Comparison of ENCODE assay signal across 7 mouse cellular contexts in genomic region chr11:24049226-24050031, GRCm38 (mm10). TPM values are rescaled to one million over a fixed set of nuclear protein-coding genes. Genes with fewer than 3 reads are reported as not detected.
DNase-seq lines count a peak whose midpoint lies in the region; ATAC-seq and TF ChIP-seq lines count a peak whose summit lies in the region.

No protein-coding gene starts in this region.

- 5% methylated on average over 28 of the region's 28 CpGs for WGBS in embryonic facial prominence, embryonic 10.5 days
- WGBS in kidney, adult 2 months: 6% methylated on average over 28 of the region's 28 CpGs
- WGBS in limb, embryonic 12.5 days: 4% methylated on average over 28 of the region's 28 CpGs
- WGBS in midbrain, embryonic 15.5 days: 4% methylated on average over 28 of the region's 28 CpGs
- WGBS in spleen, adult 2 months: 7% methylated on average over 28 of the region's 28 CpGs

- peak overlapping the region; percentile 62 for H3K4me2 ChIP-seq in limb, embryonic 12.5 days
- H3K4me2 ChIP-seq in midbrain, embryonic 15.5 days: peak overlapping the region; percentile 68

- H3K9ac ChIP-seq in limb, embryonic 12.5 days (replicated peaks): peak overlapping the region; percentile 71
- peak overlapping the region; percentile 54 for H3K9ac ChIP-seq in midbrain, embryonic 15.5 days

- peak; percentile 85 for ATAC-seq in limb, embryonic 12.5 days (ENCODE audit: insufficient number of reproducible peaks, insufficient read depth, low FRiP score, low TSS enrichment, low read depth)
- peak; percentile 89 for ATAC-seq in midbrain, embryonic 15.5 days (replicated peaks)

- peak; percentile 91 for TF ChIP-seq CTCF in kidney, adult 2 months (conservative IDR thresholded peaks at IDR 0.05; ENCODE audit: insufficient read depth, insufficient read length, low read depth, low read length)
- TF ChIP-seq CTCF in spleen, adult 2 months (IDR thresholded peaks at IDR 0.05; ENCODE audit: extremely low read depth, insufficient read depth, insufficient read length, insufficient replicate concordance): peak; percentile 99

- peak overlapping the region; percentile 93 for H3K27ac ChIP-seq in embryonic facial prominence, embryonic 10.5 days (replicated peaks)
- H3K27ac ChIP-seq in kidney, adult 2 months (ENCODE audit: insufficient read depth, low read depth, low read length): no peak overlapping the region
- H3K27ac ChIP-seq in limb, embryonic 12.5 days: no peak overlapping the region; the same call in 1 of the 2 replicates
- peak overlapping the region; percentile 66 for H3K27ac ChIP-seq in midbrain, embryonic 15.5 days
- no peak overlapping the region for H3K27ac ChIP-seq in spleen, adult 2 months (ENCODE audit: insufficient read depth, low read length)

- H3K27me3 ChIP-seq in embryonic facial prominence, embryonic 10.5 days (replicated peaks; ENCODE audit: low read depth, poor library complexity, severe bottlenecking): peaks cover 25% of the 10 kb centered on the region
- H3K27me3 ChIP-seq in kidney, adult 2 months (replicated peaks; ENCODE audit: control insufficient read depth, insufficient read depth, low read length): no peaks in the 10 kb centered on the region
- H3K27me3 ChIP-seq in limb, embryonic 12.5 days: peaks cover 3% of the 10 kb centered on the region; the same call in 1 of the 2 replicates
- H3K27me3 ChIP-seq in midbrain, embryonic 15.5 days (replicated peaks): no peaks in the 10 kb centered on the region
- H3K27me3 ChIP-seq in spleen, adult 2 months (ENCODE audit: control insufficient read depth, insufficient read depth, low read length): no peaks in the 10 kb centered on the region

- TF ChIP-seq POLR2A in kidney, adult 2 months (IDR thresholded peaks at IDR 0.05; ENCODE audit: low read depth, low read length): no peak
- no peak for TF ChIP-seq POLR2A in spleen, adult 2 months (IDR thresholded peaks at IDR 0.05; ENCODE audit: low read depth, low read length)

- H3K4me3 ChIP-seq in embryonic facial prominence, embryonic 10.5 days: peak overlapping the region; percentile 62
- H3K4me3 ChIP-seq in kidney, adult 2 months (ENCODE audit: insufficient read depth, low read depth, low read length): 0 out of 2 replicates have a peak overlapping the region, but pooled peaks have one; percentile 23
- H3K4me3 ChIP-seq in limb, embryonic 12.5 days (replicated peaks): peak overlapping the region; percentile 48
- H3K4me3 ChIP-seq in midbrain, embryonic 15.5 days: peak overlapping the region; percentile 48
- H3K4me3 ChIP-seq in spleen, adult 2 months (ENCODE audit: extremely low read depth, insufficient read depth, insufficient read length): peak overlapping the region; percentile 53

- no peaks in the 10 kb centered on the region for H3K9me3 ChIP-seq in embryonic facial prominence, embryonic 10.5 days
- H3K9me3 ChIP-seq in limb, embryonic 12.5 days: no peaks in the 10 kb centered on the region
- H3K9me3 ChIP-seq in midbrain, embryonic 15.5 days: no peaks in the 10 kb centered on the region

- peaks cover 6% of the 10 kb centered on the region for H3K4me1 ChIP-seq in embryonic facial prominence, embryonic 10.5 days
- no peaks in the 10 kb centered on the region for H3K4me1 ChIP-seq in kidney, adult 2 months (ENCODE audit: control insufficient read depth, insufficient read depth, low read length)
- H3K4me1 ChIP-seq in limb, embryonic 12.5 days (replicated peaks): peaks cover 9% of the 10 kb centered on the region; the same call in 1 of the 2 replicates
- H3K4me1 ChIP-seq in midbrain, embryonic 15.5 days: peaks cover 5% of the 10 kb centered on the region
- H3K4me1 ChIP-seq in spleen, adult 2 months (ENCODE audit: control insufficient read depth, insufficient read depth, insufficient read length): no peaks in the 10 kb centered on the region

- no peaks in the 10 kb centered on the region for H3K36me3 ChIP-seq in embryonic facial prominence, embryonic 10.5 days (replicated peaks)
- H3K36me3 ChIP-seq in kidney, adult 2 months (ENCODE audit: control insufficient read depth, insufficient read depth, low read length): no peaks in the 10 kb centered on the region
- H3K36me3 ChIP-seq in limb, embryonic 12.5 days: no peaks in the 10 kb centered on the region
- H3K36me3 ChIP-seq in midbrain, embryonic 15.5 days (replicated peaks): no peaks in the 10 kb centered on the region
- H3K36me3 ChIP-seq in spleen, adult 2 months (ENCODE audit: control insufficient read depth, insufficient read depth, low read length): no peaks in the 10 kb centered on the region

- DNase-seq in adrenal gland, postnatal 14 days: peak; percentile 90
- DNase-seq in embryonic facial prominence, embryonic 10.5 days (ENCODE audit: low spot score): peak; percentile 91
- peak; percentile 95 for DNase-seq in heart, adult 11 months
- DNase-seq in kidney, adult 2 months: peak; percentile 60
- DNase-seq in spleen, adult 2 months (ENCODE audit: low read depth in 1 of 2, low spot score in 2 of 2): peak; percentile 18 to 78

RNA-seq across cellular contexts. Expression of gene A830031A19Rik, which starts 25.4 kb away (rescaled TPM):
- total RNA-seq in adrenal gland, postnatal 14 days (2021): not detected in 2 replicates
- polyA plus RNA-seq in embryonic facial prominence, embryonic 10.5 days (2016; fragmentation: Nextera tagmentation; extraction: Ambion mirVana): not detected in 2 replicates
- polyA plus RNA-seq in kidney, adult 2 months (2012; rRNA removed): not detected in 2 replicates
- not detected in 2 replicates for polyA plus RNA-seq in limb, embryonic 12.5 days (2016; fragmentation: Nextera tagmentation; extraction: Ambion mirVana)
- polyA plus RNA-seq in midbrain, embryonic 15.5 days (2015; fragmentation: Nextera tagmentation; extraction: Ambion mirVana): 0.23 TPM in 1 of 2 replicates, not detected in the other
- not detected in 2 replicates for polyA plus RNA-seq in spleen, adult 2 months (2012; rRNA removed)

RNA-seq across cellular contexts. Expression of gene Bcl11a, which starts 28.4 kb away (rescaled TPM):
- total RNA-seq in adrenal gland, postnatal 14 days (2021): 5.1 and 9.7 TPM in 2 replicates
- polyA plus RNA-seq in embryonic facial prominence, embryonic 10.5 days (2016; fragmentation: Nextera tagmentation; extraction: Ambion mirVana): 47.0 and 62.4 TPM in 2 replicates
- polyA plus RNA-seq in kidney, adult 2 months (2012; rRNA removed): 0.14 and 0.72 TPM in 2 replicates
- 103 and 109 TPM in 2 replicates for polyA plus RNA-seq in limb, embryonic 12.5 days (2016; fragmentation: Nextera tagmentation; extraction: Ambion mirVana)
- polyA plus RNA-seq in midbrain, embryonic 15.5 days (2015; fragmentation: Nextera tagmentation; extraction: Ambion mirVana): 101 and 105 TPM in 2 replicates
- 24.2 and 26.2 TPM in 2 replicates for polyA plus RNA-seq in spleen, adult 2 months (2012; rRNA removed)

Comparison
In these comparisons a context has a peak if more than half of its experiments do, and no peak if none do; other contexts are left out.
1. H3K27ac ChIP-seq: peak in embryonic facial prominence, embryonic 10.5 days (single experiment) and midbrain, embryonic 15.5 days (single experiment); none in kidney, adult 2 months (single experiment), limb, embryonic 12.5 days (single experiment) and spleen, adult 2 months (single experiment).
2. RNA of gene Bcl11a, which starts 28.4 kb away (polyA plus RNA-seq): 103 to 109 TPM in limb, embryonic 12.5 days, 101 to 105 TPM in midbrain, embryonic 15.5 days, 47.0 to 62.4 TPM in embryonic facial prominence, embryonic 10.5 days and 24.2 to 26.2 TPM in spleen, adult 2 months; 0.14 to 0.72 TPM in kidney, adult 2 months; every median in the first group is over 10 times any median in the second.
3. Peak in every context shown above with its lines, with median percentiles within 50 percentile points of each other: DNase-seq and H3K4me3 ChIP-seq.